Mouse (Mus musculus): Measurements from ENCODE around the gene Cped1.
"Not testable (repeated sequence)": the region's sequence is repeated elsewhere in the genome, so short reads cannot be mapped to it uniquely, and the experiment has no call there.

Cped1 gene

DNA sequence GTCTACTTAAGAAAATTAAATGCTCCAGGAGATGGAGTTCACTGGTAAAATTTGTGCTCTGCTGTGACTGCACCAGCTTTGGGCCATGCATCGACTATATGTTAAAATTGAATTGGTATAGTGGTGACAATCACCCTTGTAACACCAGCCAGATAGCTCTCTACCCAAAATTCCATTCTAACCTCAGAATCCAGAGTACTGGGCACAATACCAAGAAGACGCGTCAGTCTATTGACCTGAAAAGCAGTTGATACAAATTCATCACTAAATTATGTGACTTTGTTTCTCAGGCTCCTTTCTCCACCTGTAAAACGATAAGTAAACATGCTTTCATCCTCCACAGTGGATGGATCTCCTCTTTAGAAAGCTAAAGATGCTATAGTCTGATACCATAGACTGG, 238.6 kb downstream of the Cped1 start:
- DNase-seq (ENCODE audit: low spot score in 2 of 2) = no peak

DNA sequence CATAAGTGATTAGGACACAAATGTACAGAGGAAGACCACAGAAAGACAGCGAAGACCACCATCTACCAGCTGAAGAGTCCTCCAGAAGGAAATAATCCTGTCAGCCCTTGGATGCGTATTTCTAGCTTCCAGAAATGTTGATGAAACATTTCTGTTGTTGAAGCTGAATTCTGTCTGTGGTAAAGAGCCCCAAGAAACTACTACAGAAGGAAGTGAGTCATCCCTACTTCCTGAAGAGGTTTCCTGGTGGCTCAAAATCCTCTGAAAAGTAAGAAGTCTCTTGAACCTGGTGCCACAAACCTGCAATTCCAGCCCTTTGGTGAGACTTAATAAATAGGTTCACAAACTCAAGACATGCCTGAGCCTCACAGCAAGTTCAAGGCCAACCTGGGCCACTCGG, 245.5 kb downstream of the Cped1 start:
- no peak for DNase-seq (ENCODE audit: low spot score in 2 of 2)

GRCm38 (mm10) chr6:22233517-22233916, 247.8 kb downstream of the Cped1 start:
- no peak for DNase-seq (ENCODE audit: low spot score in 2 of 2)

- DNase-seq (ENCODE audit: low spot score in 2 of 2) = no peak
Observed at GRCm38 (mm10) chr6:22235133-22235532, 249.4 kb downstream of the Cped1 start.

DNA sequence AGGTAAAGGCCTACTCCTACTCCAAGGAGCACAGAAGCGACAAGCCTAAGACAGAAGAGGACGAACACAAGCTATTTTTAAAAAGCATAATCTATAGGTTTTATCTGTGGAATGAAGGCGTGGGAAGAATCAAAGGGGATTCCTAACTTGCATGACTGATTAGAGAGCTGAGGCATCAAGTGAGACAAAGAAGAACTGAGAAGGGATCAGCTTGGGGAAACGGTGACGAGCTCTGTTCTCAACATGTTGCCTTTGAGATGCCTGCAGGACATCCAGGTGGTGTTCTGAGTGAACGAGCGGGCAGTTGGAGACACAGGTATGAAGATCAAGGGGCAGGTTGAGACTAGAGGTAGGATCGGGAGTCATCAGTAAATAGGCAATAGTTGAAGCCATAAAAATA, 257.6 kb downstream of the Cped1 start:
- no peak for DNase-seq (ENCODE audit: low spot score in 2 of 2)

DNA sequence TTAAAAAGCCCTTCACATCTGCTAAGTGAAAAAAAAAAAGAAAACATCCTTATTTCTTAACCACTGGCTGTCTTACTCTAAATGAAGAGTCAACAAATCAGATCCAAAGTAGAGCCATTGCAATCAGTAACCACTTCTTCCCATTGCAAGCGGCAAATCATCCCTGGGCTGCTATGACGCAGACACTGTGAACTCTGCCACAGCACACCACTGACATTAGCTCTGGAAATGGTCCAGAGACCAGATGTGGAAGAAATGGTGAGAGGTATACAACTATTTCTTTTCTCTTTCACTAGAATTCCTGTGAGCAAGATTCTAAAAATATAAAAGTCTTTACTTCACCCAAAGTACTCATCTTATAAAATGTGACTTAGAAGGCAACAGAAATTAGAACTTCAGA, 261.0 kb downstream of the Cped1 start:
- no peak for DNase-seq (ENCODE audit: low spot score in 2 of 2)

DNA sequence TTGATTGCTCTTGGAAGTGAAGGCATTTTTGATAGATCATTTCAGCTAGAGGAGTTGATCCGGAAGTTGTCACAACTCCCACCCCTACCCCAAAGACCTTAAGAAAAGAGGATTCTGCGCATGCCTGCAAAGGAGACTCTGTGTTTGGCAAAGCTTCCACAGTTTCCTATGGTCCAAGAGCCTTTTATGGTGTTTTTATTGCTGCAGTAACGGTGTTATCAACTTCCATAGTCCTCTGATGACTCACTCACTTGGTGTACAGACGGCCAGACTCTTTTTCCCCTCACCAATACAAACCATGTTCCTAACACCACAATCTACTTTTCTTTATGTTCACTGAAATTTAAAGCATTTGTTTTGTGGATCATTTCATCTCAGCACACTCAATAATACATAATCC, 273.1 kb downstream of the Cped1 start:
- no peak for DNase-seq (ENCODE audit: low spot score in 2 of 2)

DNA sequence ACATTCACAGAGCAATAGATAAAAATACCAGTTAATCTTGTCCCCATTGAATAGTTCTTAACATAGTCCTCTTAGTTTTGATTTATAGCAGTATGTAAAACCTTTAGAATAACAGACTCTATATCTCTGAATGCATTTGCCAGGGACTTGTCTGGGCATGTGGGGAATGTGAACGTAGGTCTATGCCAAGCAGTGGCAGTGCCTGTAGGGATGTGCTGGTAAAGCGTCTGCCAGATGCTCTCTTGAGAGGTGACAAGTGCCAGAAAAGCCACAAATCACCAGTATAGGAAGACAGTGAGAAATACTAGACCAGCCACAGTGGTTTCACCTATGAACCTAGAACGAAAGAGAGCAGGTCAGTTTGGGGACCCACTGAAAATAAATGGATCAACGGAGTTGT, 276.8 kb downstream of the Cped1 start:
- DNase-seq (ENCODE audit: low spot score in 2 of 2) = no peak

GRCm38 (mm10) chr6:22264094-22264493, 278.4 kb downstream of the Cped1 start:
- DNase-seq (ENCODE audit: low spot score in 2 of 2) = not testable (repeated sequence)

GRCm38 (mm10) chr6:22266018-22266417, 280.3 kb downstream of the Cped1 start:
- no peak for DNase-seq (ENCODE audit: low spot score in 2 of 2)

DNA sequence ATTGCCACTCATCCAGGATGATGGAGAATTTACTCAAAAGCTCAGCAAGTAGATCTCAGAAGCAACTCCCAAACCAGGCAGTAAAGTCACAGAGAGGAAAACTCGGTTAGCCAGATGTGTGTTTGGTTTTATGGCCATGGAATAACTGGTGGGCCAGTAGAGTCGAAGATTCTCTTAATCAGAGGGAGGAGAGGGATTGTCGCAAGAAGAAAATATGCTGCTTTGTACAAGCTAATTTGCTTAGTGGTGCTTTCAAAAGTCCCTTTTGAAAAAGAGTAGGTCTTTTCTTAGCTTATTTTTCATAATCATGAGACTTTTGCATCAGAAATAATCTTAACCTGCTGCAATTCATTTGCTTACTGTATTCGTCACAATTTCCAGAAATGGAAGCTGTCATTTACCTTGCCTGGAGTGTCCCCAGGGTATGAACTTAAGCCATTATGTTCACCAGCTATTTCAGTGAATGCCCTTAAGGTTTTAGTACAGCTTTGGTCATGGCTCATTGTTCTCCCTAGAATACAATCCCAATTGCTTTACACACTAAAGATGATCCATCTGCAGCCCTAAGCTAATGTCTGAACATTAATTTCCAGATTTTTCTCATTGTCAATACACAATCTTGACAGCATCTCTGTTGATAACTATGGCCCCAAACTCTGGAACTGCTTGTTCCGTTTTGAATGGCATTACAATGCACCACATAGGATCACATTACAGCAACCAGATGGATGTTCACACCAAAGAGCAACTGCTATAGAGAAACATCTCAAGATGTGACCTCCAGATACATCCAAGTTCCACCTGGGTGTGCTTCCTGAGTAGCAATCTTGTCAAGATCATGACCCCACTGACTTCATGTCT, 282.3 kb downstream of the Cped1 start:
- DNase-seq (ENCODE audit: low spot score in 2 of 2) = no peak

DNA sequence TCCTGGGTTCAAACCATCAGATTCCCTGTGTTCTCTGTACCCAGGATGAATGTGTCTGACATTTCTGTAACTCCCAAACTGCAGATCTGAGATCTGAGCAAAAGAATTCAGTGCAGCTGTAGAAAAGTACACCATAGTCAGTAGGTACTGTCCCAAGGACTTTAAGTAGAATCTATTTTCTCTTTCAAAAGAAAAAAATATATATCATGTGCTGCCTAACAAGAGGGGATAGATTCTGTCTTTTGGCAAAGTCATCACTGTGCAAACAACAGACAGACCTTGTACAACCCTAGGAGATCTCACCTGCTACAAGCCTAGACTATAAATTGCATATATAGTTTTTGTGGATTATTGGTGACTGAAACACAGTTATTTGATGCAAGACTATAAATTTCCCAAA, 283.0 kb downstream of the Cped1 start:
- DNase-seq (ENCODE audit: low spot score in 2 of 2) = no peak

DNA sequence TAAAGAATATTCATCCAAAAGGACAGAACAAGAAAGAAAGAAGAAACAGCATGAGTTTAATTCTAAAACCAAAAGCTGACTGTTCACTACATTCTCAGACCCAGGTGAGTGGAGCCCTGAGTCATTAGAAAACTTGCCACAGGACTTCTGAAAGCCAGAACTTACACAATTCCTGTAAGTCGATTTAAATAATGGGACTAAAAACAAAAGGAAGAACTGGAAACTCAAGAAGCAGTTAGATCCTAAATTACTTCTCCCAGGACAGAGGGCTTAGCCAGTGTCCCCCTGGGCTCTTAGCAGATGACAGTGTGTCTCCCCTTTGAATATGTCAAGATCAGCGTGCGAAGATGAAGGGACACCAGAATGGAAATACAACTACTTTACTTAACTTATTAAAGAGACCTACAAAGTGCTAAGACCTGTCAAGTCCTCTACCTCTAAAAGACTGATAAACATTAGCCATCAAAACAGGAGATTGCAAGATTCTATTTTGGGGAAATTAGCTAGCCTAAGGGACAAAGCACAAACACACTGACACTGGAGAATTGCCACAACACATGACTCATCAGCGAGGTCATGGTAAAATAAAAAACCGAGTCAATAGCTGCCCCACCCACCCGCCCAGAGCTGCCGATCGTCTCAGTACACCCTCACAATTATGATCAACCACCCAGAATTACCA, 284.3 kb downstream of the Cped1 start:
- DNase-seq (ENCODE audit: low spot score in 2 of 2) = no peak

DNA sequence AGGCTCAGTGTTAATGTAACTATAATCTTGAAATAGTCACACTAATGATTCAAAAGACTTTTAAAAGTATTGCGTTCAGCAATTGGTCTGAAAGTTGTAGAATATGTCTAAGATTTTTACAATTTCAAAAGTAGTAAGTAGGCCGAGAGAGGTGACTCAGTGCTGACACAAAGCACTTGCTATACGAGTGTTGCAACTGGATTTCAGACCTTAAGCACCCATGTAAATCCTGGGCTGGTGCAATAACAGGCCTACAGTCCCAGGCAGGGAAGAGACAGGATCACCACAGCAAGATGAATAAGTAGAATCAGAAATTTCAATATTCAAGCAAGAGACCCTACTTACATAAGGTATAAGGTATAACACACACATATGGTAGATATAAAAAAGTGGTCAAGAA, 292.2 kb downstream of the Cped1 start:
- DNase-seq (ENCODE audit: low spot score in 2 of 2) = no peak

- no peak for DNase-seq (ENCODE audit: low spot score in 2 of 2)
Observed at GRCm38 (mm10) chr6:22280217-22280861, 294.6 kb downstream of the Cped1 start.

DNA sequence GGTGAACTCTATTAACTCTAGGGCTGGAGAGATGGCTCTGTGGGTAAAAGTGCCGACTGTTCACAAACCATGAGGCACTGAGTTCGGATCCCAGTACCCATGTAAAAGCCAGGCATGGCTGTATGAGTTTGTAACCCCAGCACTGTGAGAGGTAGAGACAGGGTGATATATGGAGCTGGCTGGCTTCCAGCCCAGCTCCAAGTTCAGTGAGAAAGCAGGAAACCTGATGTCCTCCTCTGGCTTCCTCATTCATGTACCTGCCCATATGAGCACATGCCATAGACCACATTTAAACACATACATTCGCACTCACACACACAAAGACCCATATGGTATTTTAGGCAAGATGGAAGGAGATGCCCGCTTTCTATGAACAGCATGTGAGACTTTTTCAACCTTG, 296.7 kb downstream of the Cped1 start:
- no peak for DNase-seq (ENCODE audit: low spot score in 2 of 2)

- peak; percentile 14 to 27 for DNase-seq (ENCODE audit: low spot score in 2 of 2)
Observed at GRCm38 (mm10) chr6:22288004-22288736, 302.5 kb downstream of the Cped1 start, which contains the start of gene Wnt16. Wnt16 (plus strand) TSS chr6:22288227.

DNA sequence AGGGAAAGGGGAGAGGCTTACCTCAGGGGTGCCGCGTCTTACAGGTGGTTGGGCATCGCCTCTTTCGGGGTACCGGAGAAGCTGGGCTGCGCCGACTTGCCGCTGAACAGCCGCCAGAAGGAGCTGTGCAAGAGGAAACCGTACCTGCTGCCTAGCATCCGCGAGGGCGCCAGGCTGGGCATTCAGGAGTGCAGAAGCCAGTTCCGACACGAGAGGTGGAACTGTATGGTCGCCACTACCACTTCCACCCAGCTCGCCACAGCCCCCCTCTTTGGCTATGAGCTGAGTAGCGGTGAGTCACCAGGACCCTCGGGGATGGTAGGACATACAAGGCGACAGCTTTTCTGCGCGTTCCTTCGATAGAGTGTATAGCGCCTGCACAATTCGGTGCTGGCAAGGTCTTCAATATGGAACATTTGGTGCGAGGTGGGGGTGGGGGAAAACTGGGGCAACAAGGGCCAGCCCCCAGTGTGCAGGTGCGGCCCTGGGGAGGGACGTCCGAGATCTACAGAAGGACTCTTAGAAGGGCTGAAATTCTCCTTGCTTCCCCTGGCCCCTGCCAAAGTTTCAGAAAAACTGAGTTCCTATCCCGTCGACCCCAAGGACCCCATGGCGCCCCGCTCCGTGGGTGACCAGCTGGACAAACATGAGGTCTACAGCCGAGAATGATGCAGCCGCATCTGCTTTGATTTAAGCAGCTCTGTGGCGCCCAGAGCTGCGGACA, 303.2 kb downstream of the Cped1 start:
- DNase-seq (ENCODE audit: low spot score in 2 of 2) = peak; percentile 9 to 20

- DNase-seq (ENCODE audit: low spot score in 2 of 2) = no peak
Observed at GRCm38 (mm10) chr6:22289461-22290021, 303.8 kb downstream of the Cped1 start.

DNA sequence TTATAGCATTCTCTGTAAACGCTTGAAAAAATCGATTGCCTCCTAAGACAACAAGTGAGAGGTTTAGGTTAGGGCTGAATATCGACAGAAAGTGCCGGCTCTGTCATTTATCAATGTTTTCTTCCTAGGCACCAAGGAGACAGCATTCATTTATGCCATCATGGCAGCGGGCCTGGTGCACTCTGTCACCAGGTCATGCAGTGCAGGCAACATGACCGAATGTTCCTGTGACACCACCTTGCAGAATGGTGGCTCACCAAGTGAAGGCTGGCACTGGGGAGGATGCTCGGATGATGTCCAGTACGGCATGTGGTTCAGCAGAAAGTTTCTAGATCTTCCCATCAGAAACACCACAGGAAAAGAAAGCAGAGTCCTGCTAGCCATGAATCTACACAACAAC, 305.1 kb downstream of the Cped1 start:
- DNase-seq (ENCODE audit: low spot score in 2 of 2) = no peak

DNA sequence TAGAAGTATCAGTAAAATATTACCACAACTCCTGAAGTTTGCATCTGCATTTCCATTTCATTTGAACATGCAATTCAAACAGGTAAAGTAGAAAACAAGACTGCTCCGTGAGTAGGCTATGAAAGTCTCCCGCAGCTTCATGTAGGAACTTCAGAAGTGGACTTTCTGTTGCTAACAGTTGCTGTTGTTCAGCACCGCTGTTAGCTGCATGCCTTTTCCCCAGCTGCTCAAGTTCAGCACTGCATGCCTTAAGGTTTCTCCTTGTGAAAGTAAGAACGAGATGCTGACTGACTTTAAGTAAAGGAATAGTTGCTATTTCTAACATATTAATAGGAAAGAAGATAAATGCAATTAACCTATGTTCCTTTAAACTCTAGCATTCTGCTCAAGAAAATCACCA, 306.3 kb downstream of the Cped1 start:
- no peak for DNase-seq (ENCODE audit: low spot score in 2 of 2)
